Mouse (Mus musculus): ENCODE results near the gene Gps2. TPM values are rescaled to one million over a fixed set of nuclear protein-coding genes. Genes with fewer than 3 reads are reported as not detected.

Gps2 gene
- polyA plus RNA-seq, 1 experiment from 2014 or later = 107 TPM

DNA sequence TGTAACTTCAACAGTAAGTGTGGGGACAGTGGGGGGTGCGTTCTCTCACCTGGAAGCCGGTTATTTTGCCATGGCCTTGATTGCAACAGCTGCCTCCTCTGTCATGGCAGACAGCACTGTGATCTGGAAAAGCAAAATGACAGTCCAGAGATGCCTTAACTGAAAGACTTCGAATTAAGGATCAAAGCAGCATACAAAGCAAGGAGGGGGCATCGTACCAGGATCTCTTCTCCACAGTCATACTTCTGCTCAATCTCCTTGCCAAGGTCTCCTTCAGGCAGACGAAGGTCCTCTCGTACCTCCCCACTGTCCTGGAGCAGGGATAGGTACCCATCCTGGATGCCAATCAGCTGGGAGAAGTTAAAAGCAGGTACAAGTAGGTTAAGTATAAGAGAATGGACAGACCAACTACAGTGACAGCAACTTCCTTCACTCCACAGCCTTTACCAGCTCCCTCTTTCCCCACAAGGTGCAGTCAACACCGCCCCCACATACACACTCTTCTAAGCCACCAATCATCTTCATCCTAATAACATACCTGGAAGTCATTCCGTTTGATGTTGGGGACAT lies 3.8 kb downstream of the Gps2 start:
- Histone ChIP-seq H3K27ac (peak overlapping the region; percentile 99), H3K27me3 (no peaks in the 10 kb centered on the region), H3K36me3 (peaks cover 60% of the 10 kb centered on the region), H3K9ac (peak overlapping the region; percentile 99), H3K4me2 (peak overlapping the region; percentile 98), H3K4me3 (replicated peaks) (peak overlapping the region; percentile 91), H3K9me3 (replicated peaks) (no peaks in the 10 kb centered on the region), H3K4me1 (replicated peaks) (peaks cover 68% of the 10 kb centered on the region)
- DNase-seq = no peak
- ATAC-seq (ENCODE audit: low read depth) = no peak
- 61% methylated on average over 8 of the region's 8 CpGs for WGBS (ENCODE audit: insufficient replicate concordance)

DNA sequence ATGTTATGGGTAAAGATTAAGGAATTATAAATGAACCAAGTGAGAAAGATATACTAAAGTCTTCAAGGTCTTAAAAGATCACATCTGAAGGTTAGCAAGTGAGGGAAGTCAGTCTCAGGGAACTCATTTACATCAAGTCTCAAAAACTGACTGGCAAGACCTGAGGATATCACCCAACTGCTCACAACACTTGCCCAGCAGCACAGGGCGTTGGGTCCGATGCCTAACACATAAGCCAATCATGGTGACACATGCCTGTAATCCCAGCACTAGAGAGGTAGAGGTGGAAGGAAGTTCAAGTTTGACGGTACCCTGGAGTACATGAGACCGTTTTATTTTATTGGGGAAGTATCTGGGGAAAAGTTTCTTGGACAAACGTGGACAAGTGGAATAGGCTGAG lies 4.4 kb downstream of the Gps2 start:
- ATAC-seq (ENCODE audit: low read depth) (no peak), DNase-seq (no peak)
- peaks cover 68% of the 10 kb centered on the region for H3K4me1 ChIP-seq (replicated peaks)
- WGBS (ENCODE audit: insufficient replicate concordance) = 71% methylated on average over 5 of the region's 5 CpGs
- peak overlapping the region; percentile 99 for H3K9ac ChIP-seq
- H3K4me2 ChIP-seq = peak overlapping the region; percentile 98
- peaks cover 54% of the 10 kb centered on the region for H3K36me3 ChIP-seq
- H3K27me3 ChIP-seq = no peaks in the 10 kb centered on the region
- peak overlapping the region; percentile 99 for H3K27ac ChIP-seq
- H3K9me3 ChIP-seq (replicated peaks) = no peaks in the 10 kb centered on the region
- peak overlapping the region; percentile 91 for H3K4me3 ChIP-seq (replicated peaks)

DNA sequence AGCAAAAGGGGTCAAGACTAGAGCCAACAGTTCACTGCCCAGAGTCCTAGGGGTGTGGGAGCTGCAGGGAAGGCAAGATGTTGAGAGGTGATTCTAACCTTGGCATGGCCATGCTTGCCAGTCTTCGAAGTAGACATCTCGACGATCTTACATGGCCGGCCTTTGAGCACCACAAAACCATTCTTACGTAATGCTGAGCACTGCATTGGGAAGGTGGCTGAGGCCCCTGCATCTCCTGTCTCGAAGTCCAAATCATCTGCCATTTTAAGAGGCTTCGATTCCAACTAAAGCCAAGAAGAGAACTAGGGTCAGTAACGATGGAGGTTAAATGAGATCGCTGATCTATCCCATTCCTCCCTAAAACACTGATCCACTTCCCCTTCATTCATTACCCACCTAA lies 5.4 kb downstream of the Gps2 start:
- Histone ChIP-seq H3K27ac (peak overlapping the region; percentile 99), H3K4me1 (replicated peaks) (peaks cover 72% of the 10 kb centered on the region), H3K9me3 (replicated peaks) (no peaks in the 10 kb centered on the region), H3K36me3 (peaks cover 50% of the 10 kb centered on the region), H3K4me3 (replicated peaks) (peak overlapping the region; percentile 91), H3K9ac (peak overlapping the region; percentile 99), H3K4me2 (peak overlapping the region; percentile 98), H3K27me3 (no peaks in the 10 kb centered on the region)
- WGBS (ENCODE audit: insufficient replicate concordance) = 43% methylated on average over 9 of the region's 9 CpGs
- ATAC-seq (ENCODE audit: low read depth) (no peak), DNase-seq (no peak)

DNA sequence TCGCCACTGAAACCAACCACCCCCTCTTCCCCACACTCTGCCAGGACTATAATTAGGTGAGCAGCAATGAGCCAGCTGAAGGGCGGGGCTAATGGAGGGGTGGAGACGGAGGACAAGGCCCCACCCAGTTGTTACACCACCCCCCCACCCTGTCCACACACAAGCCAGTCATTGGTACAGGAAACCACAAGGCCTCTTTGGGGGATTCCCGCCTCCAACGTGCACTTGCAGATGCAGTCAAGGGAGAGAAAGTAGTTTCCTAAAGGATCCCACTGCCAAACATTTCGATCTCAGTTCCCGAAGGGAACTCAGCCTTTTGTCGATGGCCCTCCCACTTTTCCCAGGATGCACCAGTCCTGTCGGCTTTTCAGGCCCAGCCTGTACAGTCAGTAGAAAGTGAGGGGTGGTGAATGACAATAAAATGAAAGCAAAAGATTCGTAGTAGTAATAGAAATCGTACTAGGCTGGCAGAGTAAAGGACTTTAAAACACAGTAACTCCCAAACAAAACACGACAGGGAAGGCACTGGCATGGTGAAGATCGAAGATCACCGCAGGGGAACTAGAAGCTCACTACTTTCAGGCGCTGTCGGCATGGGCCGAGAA lies 6.1 kb downstream of the Gps2 start:
- H3K4me1 ChIP-seq (replicated peaks) = peaks cover 72% of the 10 kb centered on the region

DNA sequence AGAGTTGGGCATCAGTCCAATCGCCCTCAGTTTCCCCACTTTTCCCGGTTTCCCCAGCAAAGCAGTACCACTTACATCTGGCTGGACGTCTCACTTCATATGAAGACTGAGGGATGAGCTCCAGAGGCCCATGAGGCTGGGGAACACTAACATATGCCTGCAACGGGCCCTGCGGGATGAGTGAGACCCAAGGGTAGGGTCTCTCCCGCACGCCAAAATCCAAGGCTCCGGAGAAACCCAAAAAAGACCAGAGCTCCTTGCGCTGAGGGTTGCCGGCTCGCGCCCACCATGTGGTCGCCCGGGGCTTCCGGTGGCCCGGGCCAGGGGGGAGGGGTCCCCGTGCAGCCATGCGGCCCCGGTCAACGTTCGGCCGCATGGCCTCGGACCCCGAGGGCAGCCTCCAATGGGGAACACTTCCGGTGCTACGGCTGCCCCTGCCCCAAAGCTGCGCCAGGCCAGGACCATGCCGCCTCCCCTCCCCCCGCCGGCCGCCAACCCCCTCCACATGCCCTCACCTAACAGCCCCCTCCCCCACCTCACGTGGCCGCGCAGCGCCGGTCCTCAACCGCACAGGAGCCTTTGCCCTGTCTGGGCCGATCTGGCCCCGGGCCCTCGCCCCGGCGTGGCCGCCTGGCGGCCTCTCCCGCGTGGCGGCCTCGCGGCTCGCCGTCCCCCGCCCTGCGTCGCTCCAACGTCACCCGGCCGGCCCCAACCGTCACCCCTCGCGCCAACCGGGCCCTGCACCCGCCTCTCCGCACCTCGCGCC lies 6.8 kb downstream of the Gps2 start:
- Histone ChIP-seq H3K27me3 (no peaks in the 10 kb centered on the region), H3K4me1 (replicated peaks) (peaks cover 65% of the 10 kb centered on the region), H3K9me3 (replicated peaks) (no peaks in the 10 kb centered on the region), H3K9ac (peak overlapping the region; percentile 99), H3K4me3 (replicated peaks) (peak overlapping the region; percentile 91), H3K27ac (peak overlapping the region; percentile 99), H3K36me3 (peaks cover 41% of the 10 kb centered on the region), H3K4me2 (peak overlapping the region; percentile 98)
- under 1% methylated on average over 58 of the region's 65 CpGs for WGBS (ENCODE audit: insufficient replicate concordance)
- DNase-seq (peak; percentile 23), ATAC-seq (ENCODE audit: low read depth) (peak; percentile 4; the same call in 1 of the 2 replicates)

More for the DNA sequence above, 6.1 kb downstream of the Gps2 start:
- DNase-seq (peak; percentile 87), ATAC-seq (ENCODE audit: low read depth) (peak; percentile 47)
- H3K4me3 ChIP-seq (replicated peaks) = peak overlapping the region; percentile 91
- peak overlapping the region; percentile 99 for H3K9ac ChIP-seq
- peak overlapping the region; percentile 99 for H3K27ac ChIP-seq
- H3K36me3 ChIP-seq = peaks cover 47% of the 10 kb centered on the region
- H3K9me3 ChIP-seq (replicated peaks) = no peaks in the 10 kb centered on the region
- peak overlapping the region; percentile 98 for H3K4me2 ChIP-seq
- H3K27me3 ChIP-seq = no peaks in the 10 kb centered on the region
- under 1% methylated on average over 17 of the region's 17 CpGs for WGBS (ENCODE audit: insufficient replicate concordance)

DNA sequence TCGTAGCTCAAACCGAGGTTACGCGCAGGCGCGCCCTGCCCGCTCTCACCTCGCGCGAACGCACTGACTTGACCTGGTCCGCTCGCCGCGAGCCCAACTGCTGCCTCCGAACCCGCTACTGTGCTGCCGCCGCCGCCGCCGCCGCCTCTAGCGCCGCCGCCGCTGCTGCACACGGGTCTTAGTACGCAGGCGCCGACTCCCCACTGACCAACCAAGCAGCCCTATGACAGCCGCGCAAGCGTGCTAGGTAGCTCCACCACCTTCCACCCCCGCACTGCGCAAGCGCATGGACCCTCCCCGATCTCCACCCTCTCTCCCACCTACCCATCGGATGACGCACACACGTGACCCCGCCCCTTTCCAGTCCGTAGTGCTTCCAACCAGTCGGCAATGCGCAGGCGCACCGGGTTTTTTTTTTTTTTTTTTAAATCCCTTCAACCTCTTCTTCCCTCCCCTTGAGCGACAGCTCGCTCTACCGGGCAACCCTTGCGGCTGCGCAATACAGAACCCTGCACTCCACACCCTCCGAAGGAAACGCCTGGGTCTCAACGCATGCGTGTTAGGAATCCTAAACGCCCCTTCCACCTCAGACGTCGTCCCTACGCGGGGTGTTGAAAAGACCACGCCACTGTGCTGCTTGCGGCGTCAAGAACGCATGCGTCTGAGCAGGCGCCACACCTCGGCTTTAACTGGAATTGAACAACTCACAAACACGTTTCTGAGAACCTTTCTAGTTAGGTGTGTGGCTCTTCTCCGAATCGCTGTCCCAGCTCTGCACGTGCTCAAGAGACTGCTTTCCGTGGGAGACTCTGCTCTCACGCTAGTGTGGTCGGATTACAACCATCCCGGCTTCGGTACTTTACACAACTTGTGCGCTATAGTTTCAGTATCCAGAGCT lies 7.7 kb downstream of the Gps2 start, which contains the start of gene Eif5a:
TSS of gene Eif5a (minus strand) at position 845 of the 898 bp plus-strand sequence.
- no peaks in the 10 kb centered on the region for H3K9me3 ChIP-seq (replicated peaks)
- H3K36me3 ChIP-seq = peaks cover 31% of the 10 kb centered on the region
- H3K4me1 ChIP-seq (replicated peaks) = peaks cover 56% of the 10 kb centered on the region
- peak within 1 kb of the TSS; percentile 99 for H3K9ac ChIP-seq
- no peaks in the 10 kb centered on the region for H3K27me3 ChIP-seq
- H3K27ac ChIP-seq = peak within 1 kb of the TSS; percentile 99
- peak; percentile 100 for DNase-seq
- WGBS (ENCODE audit: insufficient replicate concordance) = under 1% methylated on average over 78 of the region's 78 CpGs
- H3K4me2 ChIP-seq = peak within 1 kb of the TSS; percentile 98
- peak; percentile 90 for ATAC-seq (ENCODE audit: low read depth)
- H3K4me3 ChIP-seq (replicated peaks) = peak within 1 kb of the TSS; percentile 91

DNA sequence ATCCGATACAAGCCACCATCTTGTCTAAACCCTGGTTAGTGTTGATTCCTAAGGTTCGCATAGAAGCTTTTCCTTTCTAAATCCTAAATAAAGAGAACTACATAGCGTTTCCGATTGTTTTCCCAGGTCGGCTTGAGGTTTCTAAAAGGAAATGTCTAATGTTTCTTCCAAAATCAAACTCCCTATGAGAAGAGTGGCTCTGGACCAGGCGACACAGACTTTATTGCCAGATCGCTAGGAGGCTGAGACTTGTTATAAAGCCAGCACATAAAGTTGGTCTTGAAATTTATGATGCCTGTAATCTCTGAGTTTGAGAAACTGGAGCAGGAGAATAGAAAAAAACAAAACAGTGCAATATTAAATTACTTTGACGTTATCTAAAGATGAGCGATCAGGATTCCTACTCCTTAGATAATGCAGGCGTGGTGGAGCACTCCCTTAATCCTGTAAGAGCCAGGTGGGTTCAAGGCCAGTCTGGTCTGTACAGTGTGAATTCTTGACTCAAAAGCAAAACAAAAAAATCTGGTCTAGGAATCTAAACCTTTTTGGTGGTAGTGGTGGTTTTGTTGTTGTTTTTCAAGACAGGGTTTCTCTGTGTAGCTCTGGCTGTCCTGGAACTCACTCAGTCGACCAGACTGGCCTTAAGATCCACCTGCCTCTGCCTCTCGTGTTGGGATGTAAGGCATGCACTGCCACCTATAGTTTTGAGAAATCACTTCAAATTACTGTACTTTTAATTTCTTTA lies 8.5 kb downstream of the Gps2 start:
- H3K9ac ChIP-seq = peak overlapping the region; percentile 78
- no peak for DNase-seq

DNA sequence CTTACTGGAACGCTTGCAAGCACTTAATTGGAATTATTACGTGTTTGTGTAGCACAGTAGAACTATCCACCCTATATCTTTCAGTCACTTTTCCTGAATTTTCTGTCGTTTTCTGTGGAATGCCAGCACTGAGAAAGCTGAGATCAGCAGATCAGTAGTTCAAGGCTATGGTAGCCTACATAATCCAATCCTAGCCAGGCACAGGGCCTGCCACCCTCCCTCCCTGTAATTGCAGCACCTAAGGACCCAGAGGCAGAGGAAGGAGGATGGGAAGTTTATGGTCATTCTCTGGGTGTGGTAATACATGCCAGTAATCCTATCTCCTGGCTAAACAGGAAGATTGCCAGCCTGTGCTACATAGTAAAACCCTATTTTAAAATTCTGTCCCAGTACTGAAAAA lies 9.1 kb downstream of the Gps2 start:
- Histone ChIP-seq H3K4me2 (peak overlapping the region; percentile 84), H3K4me1 (replicated peaks) (peaks cover 42% of the 10 kb centered on the region), H3K36me3 (peaks cover 17% of the 10 kb centered on the region), H3K9me3 (replicated peaks) (no peaks in the 10 kb centered on the region), H3K27ac (peak overlapping the region; percentile 99), H3K4me3 (replicated peaks) (peak overlapping the region; percentile 91), H3K9ac (peak overlapping the region; percentile 78), H3K27me3 (no peaks in the 10 kb centered on the region)
- 60% methylated on average over 3 of the region's 3 CpGs for WGBS (ENCODE audit: insufficient replicate concordance)
- ATAC-seq (ENCODE audit: low read depth) = no peak
- no peak for DNase-seq

More for the DNA sequence above, 8.5 kb downstream of the Gps2 start:
- Histone ChIP-seq H3K27me3 (no peaks in the 10 kb centered on the region), H3K9me3 (replicated peaks) (no peaks in the 10 kb centered on the region), H3K27ac (peak overlapping the region; percentile 99), H3K4me2 (peak overlapping the region; percentile 84), H3K4me3 (replicated peaks) (peak overlapping the region; percentile 91), H3K4me1 (replicated peaks) (peaks cover 48% of the 10 kb centered on the region), H3K36me3 (peaks cover 23% of the 10 kb centered on the region)
- ATAC-seq (ENCODE audit: low read depth) = no peak
- WGBS (ENCODE audit: insufficient replicate concordance) = 3% methylated on average over 12 of the region's 12 CpGs

DNA sequence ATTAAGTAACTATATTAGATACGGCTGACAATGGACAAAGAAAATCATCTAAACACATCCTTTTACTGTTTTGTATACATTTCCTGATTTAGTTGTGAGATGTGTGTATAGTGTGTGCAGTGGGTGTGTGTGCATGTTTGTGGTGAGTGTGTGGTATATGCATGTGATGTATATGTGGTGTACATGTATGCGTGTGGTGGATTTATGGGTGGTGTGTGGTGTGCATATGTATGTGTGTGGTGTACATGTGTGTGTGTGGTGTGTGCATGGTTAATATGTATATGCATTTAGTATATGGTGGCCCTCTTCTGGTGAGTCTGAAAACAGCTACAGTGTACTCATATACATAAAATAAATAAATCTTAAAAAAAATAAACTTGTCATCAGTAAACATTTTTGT lies 13.8 kb downstream of the Gps2 start:
- WGBS (ENCODE audit: insufficient replicate concordance) = 87% methylated on average over 2 of the region's 2 CpGs
- DNase-seq (no peak), ATAC-seq (ENCODE audit: low read depth) (no peak)
- Histone ChIP-seq H3K36me3 (no peaks in the 10 kb centered on the region), H3K9ac (no peak overlapping the region), H3K27me3 (no peaks in the 10 kb centered on the region), H3K4me1 (replicated peaks) (peaks cover 21% of the 10 kb centered on the region), H3K4me3 (replicated peaks) (no peak overlapping the region), H3K27ac (no peak overlapping the region), H3K4me2 (no peak overlapping the region), H3K9me3 (replicated peaks) (no peaks in the 10 kb centered on the region)

DNA sequence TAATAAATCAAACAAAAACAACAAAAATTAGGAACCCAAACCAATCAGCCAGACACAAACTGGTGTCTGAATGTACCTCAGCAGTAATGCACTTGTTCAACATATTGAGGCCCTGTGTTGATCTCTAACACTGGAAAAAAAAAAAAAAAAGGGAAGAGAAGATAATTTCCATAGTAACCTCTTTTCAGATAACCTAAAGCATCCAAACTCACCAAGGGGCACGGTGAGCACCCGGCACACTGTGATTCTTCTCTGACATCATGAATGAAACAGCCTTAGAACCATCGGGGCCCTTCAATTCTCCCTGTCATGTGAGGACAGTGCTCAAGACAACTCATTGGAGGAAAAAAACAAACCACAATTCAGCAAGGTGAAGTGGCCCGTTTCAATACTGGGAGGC lies 16.0 kb downstream of the Gps2 start:
- Histone ChIP-seq H3K4me1 (replicated peaks) (peaks cover 8% of the 10 kb centered on the region), H3K27me3 (peaks cover 8% of the 10 kb centered on the region), H3K9ac (no peak overlapping the region), H3K4me2 (no peak overlapping the region), H3K36me3 (no peaks in the 10 kb centered on the region), H3K9me3 (replicated peaks) (no peaks in the 10 kb centered on the region), H3K4me3 (replicated peaks) (no peak overlapping the region), H3K27ac (no peak overlapping the region)
- ATAC-seq (ENCODE audit: low read depth) (no peak), DNase-seq (no peak)
- WGBS (ENCODE audit: insufficient replicate concordance) = 34% methylated on average over 4 of the region's 4 CpGs
